Mouse (Mus musculus) ovary, postnatal 36 days (tissue): Measurements from ENCODE around the gene Trim62.

Source experiments
- DNase-seq: peaks from one replicate; pipeline ENCODE4 v3.0.0; 2022; ENCODE audit warnings: low spot score, mixed read lengths

Trim62 gene

DNA sequence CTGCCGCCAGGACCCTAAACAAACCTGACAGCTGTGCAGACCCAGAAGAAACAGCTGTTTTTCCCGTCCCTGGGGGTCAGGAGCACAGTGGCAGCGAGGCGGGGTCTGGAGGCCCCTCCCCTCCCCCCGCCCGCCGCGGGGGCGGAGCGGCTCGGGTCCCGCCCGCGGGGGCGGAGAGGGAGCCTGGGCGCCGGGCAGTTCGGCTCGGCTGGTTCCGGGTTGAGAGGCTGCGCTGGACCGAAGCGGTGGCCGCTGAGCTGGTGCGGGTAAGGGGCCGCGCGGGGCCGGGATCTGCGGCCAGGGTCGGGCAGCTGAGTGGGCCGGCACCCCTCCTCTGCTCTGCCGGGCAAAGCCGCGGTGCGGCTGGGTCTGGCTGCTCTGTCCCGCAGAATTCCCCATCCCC lies at the start of gene Trim62:
TSS of gene Trim62 (plus strand) at position 202 of the 403 bp plus-strand sequence.
- peak; percentile 86 for DNase-seq

GRCm38 (mm10) chr4:128838202-128838601 lies 45.2 kb upstream of the Trim62 start:
- DNase-seq: no peak

DNA sequence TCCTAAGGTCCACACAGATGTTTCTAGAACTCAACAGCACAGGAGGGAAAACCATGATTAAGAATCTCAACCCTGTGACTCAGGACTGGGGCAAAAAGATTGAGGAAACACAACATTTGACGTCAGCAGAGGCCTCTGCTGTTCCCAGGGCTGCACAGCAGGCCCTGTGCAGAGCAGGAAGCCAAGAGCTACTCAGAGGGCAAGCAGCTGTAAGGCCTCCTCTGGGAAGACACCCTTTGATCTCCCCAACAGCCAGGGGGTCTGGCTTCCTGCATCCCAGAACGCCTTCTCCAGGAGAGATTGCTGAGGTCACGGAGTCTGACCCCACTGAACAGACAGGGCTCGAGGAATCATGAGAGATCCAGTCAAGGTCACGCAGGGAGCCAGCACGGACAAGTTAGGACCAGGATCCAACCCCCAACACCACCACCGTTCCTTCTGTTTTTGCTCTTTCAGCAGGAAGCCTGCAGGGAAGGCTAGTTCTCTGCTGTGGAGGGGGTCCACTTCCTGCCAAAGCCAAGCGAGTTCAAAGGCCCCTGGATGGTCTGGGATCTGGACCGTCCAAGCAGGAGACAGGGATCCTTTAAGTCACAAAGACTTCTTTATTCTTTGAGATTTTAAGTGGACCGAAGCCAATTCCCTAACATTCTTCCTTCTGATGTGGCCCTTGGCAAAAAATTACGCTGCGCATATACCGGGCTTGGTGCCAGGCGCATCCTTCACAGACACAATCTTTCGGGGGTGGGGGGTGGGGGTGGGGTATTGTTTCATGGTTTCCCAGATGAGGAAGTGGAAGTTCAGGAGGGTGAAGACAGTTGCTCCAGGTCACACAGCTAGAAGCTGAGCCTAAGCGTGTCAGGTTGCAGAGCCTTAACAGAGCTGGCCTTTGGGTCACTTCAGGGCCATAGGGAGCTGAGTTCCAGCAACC lies 43.3 kb upstream of the Trim62 start:
- DNase-seq: peak; percentile 46

- DNase-seq: no peak
Measured at GRCm38 (mm10) chr4:128841259-128841658, 42.1 kb upstream of the Trim62 start.

GRCm38 (mm10) chr4:128844566-128844965 lies 38.8 kb upstream of the Trim62 start:
- DNase-seq: no peak

DNA sequence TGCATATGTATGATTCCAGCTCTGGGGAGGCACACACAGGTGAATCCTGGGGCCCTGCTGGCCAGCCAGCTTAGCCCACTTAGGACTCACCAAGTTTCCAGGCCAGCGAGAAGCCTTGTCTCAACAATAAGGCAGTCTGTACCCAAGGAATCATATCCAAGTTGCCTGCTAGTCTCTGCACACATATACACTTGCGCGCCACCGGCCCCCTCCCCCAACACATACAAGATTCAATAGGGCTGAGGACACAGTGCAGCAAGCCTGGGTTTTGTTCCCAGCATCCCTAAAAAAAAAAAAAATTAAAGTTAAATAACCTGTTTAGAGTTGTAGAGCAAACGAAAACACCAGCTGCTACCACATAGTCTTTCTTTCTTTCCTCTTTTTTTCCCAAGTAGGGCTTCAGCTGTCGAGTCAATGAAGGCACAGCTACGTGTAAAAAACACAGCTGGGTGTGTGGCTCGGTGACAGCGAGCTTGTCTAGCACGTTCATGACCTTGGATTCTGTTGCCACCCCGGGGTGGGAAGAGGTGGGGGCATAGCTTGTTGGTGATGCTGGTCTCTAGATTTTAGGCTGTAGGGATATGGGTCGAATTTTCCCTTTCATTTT lies 37.9 kb upstream of the Trim62 start:
- no peak for DNase-seq

DNA sequence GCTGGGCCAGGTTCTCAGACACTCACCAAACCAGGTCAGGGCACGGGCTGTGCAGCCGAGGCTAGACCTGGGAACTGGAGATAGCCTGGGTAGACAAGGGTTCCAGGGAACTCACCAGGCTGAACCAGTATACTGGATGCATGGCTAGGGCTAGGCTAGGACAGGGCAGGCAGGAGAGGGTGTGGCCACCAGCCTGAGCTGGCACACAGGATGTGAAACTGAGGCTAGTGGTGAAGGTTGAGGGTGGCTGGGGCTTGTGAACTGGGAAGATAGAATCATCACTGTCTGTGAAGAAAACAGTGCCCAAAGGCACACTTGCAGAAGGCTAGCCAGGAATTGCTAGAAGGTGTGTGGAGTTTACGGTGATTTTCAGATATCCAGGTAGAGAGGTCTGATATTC lies 34.4 kb upstream of the Trim62 start:
- DNase-seq: no peak

DNA sequence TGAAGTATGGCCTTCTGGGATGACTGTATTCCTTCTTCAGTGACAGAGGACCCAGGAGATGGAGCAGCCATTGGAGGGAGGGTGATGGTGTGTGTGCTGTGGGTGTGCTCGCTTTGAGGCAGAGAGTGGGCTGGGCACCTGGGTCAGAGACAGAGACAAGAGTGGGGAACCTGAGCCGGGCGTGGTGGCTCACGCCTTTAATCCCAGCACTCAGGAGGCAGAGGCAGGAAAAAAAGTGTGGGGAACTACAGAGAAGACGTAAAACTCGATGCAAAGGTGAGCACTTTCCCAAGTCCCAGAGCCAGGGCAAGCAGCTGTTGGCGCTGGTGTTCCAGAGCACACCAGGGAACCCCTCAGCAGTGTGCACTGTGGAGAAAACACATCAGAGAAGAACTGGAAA lies 33.7 kb upstream of the Trim62 start:
- no peak for DNase-seq

DNA sequence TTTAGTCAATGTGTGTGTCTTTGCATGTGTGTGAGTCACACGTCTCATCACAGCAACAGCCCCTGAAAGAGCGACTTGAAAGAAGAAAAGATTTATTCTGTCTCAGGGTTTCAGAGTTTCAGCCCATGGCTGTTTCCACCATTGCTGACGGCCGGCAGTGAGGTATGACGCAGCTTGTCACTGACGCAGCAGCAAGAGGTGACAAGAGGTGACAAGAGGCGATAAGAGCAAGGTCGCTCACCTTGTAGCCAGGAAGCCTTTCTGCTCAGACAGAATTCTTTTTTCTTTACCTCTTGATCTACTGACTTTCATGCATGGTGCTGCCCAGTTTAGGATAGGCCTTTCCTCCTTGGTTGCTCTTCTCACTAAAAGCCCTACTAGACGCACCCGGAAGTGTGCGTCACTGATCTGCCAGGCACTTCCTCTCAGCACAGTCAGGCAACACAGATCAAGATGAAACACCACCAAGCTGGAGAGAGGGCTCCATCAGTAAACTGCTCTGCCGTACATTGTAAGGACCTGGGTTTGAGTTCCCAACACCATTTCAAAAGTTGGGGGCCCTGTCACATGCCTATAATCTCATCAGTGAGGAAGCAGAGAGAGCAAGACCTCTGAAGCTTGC lies 31.0 kb upstream of the Trim62 start:
- DNase-seq: no peak

GRCm38 (mm10) chr4:128853117-128853516 lies 30.3 kb upstream of the Trim62 start:
- no peak for DNase-seq

GRCm38 (mm10) chr4:128855613-128856040 lies 27.8 kb upstream of the Trim62 start:
- peak; percentile 70 for DNase-seq

DNA sequence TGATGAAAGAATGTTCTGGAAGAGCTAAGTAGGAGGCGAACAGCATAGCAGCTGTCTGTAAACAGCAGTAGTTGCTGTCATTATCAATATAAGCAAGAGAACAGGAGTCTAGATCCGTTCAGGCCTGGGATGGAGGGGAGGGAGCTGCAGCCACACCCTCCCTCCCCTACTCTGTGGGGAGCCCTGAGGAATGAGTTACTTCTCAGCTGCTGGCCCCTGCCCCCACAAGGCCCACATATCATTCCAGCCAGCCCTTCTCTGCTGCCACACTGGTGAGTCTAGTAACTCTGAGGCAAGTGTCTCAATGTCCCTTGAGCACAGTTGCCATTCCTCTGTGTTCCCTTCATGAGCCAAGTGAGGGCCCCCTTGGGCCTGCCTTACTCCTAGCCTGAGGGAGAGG lies 26.2 kb upstream of the Trim62 start:
- no peak for DNase-seq

GRCm38 (mm10) chr4:128858226-128858625 lies 25.2 kb upstream of the Trim62 start:
- peak; percentile 72 for DNase-seq

DNA sequence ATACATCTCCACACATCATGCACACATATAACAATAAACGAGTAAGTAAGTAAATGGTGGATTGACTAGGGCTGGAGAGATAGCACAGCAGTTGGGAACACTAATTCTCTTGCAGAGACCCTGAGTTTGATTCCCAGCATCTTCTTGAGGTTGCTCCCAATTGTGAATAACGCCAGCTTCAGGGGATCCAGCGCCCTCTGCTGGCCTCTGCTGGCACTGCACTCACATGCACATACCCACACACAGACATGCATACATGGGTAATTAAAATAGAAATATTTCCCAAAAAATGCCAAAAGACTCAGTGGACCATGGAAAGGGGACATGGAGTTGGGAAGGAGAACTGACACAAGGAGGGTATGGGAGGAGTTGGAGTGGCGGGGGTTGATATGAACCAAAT lies 24.5 kb upstream of the Trim62 start:
- no peak for DNase-seq

DNA sequence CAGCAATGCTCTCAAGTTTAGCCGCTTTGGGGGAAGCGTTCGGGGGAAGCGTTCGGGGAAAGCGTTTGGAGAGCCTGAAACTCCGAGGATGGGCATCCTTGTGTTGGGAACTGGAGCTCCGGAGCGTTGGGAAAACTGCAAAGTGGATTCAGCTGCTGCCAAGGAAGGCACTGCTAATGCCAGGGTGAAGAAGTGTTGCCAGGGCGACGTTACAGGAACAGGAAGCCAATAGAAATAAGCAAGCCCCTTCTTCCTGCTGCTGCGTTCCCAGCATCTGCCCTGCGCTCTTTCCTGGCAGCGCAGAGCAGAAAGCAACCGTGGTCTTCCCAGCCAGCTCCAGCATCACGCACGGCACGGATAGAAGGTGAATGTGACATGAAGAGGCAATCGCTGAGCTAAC lies 10.4 kb upstream of the Trim62 start:
- no peak for DNase-seq

GRCm38 (mm10) chr4:128874062-128874461 lies 9.3 kb upstream of the Trim62 start:
- no peak for DNase-seq

DNA sequence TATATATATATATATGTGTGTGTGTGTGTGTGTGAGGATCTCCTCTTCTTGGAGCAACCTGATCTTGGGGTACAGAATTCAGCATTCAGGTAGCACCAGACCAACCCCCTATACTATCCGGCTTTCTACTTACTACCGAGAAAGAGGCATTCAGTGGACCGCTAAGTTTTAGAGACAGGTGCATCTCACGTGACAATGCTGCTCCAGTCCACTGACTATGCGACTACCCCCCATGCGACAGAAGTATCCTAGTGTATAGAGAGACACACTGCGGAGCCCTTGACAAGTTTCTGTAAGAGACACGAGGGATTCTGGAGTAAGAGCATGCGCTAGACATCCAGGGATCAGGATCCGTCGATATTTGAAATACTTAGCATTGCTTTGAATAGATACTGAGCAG lies 7.9 kb upstream of the Trim62 start:
- no peak for DNase-seq

DNA sequence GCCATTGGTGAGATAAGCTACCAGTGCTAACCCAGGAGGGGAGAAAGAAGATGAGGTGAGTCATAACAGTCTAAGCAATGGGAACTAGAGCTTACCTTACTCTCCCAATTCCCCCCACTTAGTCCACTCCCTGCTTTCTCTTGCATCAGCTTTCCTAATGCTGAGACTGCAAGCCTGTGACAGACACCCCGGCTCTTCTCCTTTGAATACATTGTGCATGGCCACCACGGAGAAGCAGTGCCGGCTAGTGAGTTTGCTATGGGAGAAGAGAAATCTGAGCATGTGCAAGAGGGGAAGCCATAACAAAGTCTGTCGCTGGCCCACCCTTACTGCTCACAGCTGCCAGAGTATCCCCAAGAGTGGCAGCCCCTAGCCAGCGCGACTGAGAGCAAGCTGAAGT lies 5.9 kb upstream of the Trim62 start:
- no peak for DNase-seq

DNA sequence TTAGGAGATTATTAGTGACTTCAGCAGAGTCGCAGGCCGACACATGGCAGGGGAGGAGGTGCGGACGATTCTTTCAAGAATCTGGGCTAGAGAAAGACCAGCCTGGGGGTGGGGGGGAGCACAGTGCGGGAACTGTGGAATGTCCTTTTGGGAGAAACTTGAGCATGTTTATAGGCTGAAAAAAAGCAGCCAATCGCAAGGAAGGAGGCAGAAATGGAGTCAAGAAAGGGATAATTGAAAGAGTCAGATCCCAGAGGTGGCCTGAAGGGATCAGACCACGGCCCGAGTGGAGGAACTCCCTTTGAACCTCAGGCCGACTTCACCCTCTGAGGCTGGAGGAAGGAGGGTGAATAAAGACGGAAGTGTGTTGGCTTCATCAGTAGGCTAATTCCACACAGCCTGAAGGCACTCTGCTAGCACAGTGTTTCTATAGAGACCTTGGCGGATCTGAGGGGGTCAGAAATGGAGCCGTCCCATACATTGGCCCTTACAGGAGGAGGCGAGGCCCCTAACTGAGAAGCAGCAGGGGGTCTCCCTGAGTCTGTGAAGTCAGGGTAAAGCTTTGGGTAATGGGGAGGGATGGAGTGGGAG lies 4.4 kb upstream of the Trim62 start:
- no peak for DNase-seq

GRCm38 (mm10) chr4:128883801-128884710 lies 676 bp downstream of the Trim62 start:
- peak; percentile 73 for DNase-seq

DNA sequence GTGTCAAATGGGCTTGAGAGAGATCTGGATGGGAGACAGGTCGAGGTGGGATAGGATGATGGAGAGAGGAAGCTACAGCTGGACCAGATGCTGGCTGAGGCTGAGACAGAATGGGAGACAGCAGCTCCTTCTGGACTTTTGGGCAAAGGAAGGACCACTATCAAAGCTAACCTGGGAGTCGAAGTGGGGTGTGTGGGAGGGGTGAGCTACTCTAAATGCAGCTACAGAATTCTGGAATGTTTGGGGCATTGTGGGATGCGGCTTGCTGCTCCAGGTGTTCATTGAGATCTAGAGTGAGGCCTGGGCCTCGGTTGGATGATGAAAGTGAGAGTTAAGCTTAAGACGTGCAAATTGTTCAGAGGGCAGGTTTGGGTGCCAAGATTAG lies 1.3 kb downstream of the Trim62 start:
- DNase-seq: no peak

DNA sequence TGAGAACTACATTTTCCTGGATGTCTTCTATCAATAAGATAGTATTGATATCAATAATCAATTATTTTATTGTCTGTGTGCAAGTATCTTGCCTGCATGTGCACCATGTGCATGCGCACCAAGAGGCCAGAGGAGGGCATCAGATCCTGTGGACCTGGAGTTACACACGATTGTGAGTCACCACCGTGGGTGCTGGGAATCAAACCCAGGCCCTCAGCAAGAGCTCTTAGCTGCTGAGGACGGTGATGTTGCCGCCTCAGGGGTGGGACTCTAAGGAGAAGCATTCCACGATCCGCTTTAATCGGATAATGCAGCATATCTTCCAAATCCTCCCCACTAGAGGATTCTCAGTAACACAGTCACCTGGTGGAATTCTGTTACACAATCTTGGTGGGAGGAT lies 2.2 kb downstream of the Trim62 start:
- no peak for DNase-seq
